Mouse (Mus musculus) left cerebral cortex, postnatal 25 days (tissue): ENCODE measurements around the gene Ppp2r5c. TPM values are rescaled to one million over a fixed set of nuclear protein-coding genes. Genes with fewer than 3 reads are reported as not detected.

ENCODE experiments used
- DNase-seq, 2 experiments: peaks; one replicate each; pipeline ENCODE4 v3.0.0; 2022; ENCODE audit warnings: low spot score in 2 of 2, mixed read lengths in 1 of 2
- intact Hi-C: fragments of 180-260 bp; cut with DNase I; formaldehyde crosslinking; loops from one replicate; pipeline ENCODE4 v1.15.1; 2025
- total RNA-seq, 2 experiments: library from RNA; stranded (reverse); gene quantifications; 2 replicates each; pipeline ENCODE4 v1.2.3; 2021

The Ppp2r5c gene
- total RNA-seq, 2 experiments from 2014 or later: 263 to 265 TPM

- no peak for DNase-seq
- intact Hi-C loops: no loop called here
These were observed 33.8 kb downstream of the Ppp2r5c start for GRCm38 (mm10) chr12:110480701-110481100.

GRCm38 (mm10) chr12:110483761-110484160, 36.8 kb downstream of the Ppp2r5c start:
- peak in 1 of 2 experiments; percentile 33 for DNase-seq
- intact Hi-C loops: loop anchor here (2.0 kb wide), 1 partner anchor 33 kb away; no protein-coding TSS in a partner anchor

GRCm38 (mm10) chr12:110484824-110485584, 38.1 kb downstream of the Ppp2r5c start:
- intact Hi-C loops: loop anchor here (2.0 kb wide), 1 partner anchor 34 kb away; no protein-coding TSS in a partner anchor
- no peak for DNase-seq

- peak; percentile 81 to 93 for DNase-seq
- intact Hi-C loops: loop anchor here (2.0 kb wide), 1 partner anchor 35 kb away; no protein-coding TSS in a partner anchor
These were observed 38.8 kb downstream of the Ppp2r5c start for GRCm38 (mm10) chr12:110485585-110486331.

GRCm38 (mm10) chr12:110486852-110487251, 39.9 kb downstream of the Ppp2r5c start:
- intact Hi-C loops: no loop called here
- DNase-seq: no peak

- intact Hi-C loops: no loop called here
These were observed 41.1 kb downstream of the Ppp2r5c start for GRCm38 (mm10) chr12:110488031-110488430.

GRCm38 (mm10) chr12:110489946-110490701, 43.2 kb downstream of the Ppp2r5c start:
- no peak for DNase-seq
- intact Hi-C loops: no loop called here

More at GRCm38 (mm10) chr12:110488031-110488430, 41.1 kb downstream of the Ppp2r5c start:
- no peak for DNase-seq

- no peak for DNase-seq
- intact Hi-C loops: no loop called here
These were observed 45.5 kb downstream of the Ppp2r5c start for GRCm38 (mm10) chr12:110492436-110492835.

GRCm38 (mm10) chr12:110493597-110494369, 46.9 kb downstream of the Ppp2r5c start:
- intact Hi-C loops: no loop called here
- DNase-seq: no peak

GRCm38 (mm10) chr12:110494846-110495245, 47.9 kb downstream of the Ppp2r5c start:
- intact Hi-C loops: no loop called here
- DNase-seq: no peak

- intact Hi-C loops: no loop called here
These were observed 48.3 kb downstream of the Ppp2r5c start for GRCm38 (mm10) chr12:110495260-110495659.

GRCm38 (mm10) chr12:110496016-110496415, 49.1 kb downstream of the Ppp2r5c start:
- intact Hi-C loops: no loop called here
- DNase-seq: no peak

More at GRCm38 (mm10) chr12:110495260-110495659, 48.3 kb downstream of the Ppp2r5c start:
- DNase-seq: no peak

GRCm38 (mm10) chr12:110497013-110497412, 50.1 kb downstream of the Ppp2r5c start:
- intact Hi-C loops: no loop called here
- no peak for DNase-seq

- intact Hi-C loops: no loop called here
- DNase-seq: no peak
These were observed 50.6 kb downstream of the Ppp2r5c start for GRCm38 (mm10) chr12:110497485-110497884.

GRCm38 (mm10) chr12:110498283-110499224, 51.6 kb downstream of the Ppp2r5c start:
- no peak for DNase-seq
- intact Hi-C loops: no loop called here

- no peak for DNase-seq
These were observed 52.5 kb downstream of the Ppp2r5c start for GRCm38 (mm10) chr12:110499225-110499992.

GRCm38 (mm10) chr12:110500095-110500494, 53.2 kb downstream of the Ppp2r5c start:
- intact Hi-C loops: no loop called here
- no peak for DNase-seq

More at GRCm38 (mm10) chr12:110499225-110499992, 52.5 kb downstream of the Ppp2r5c start:
- intact Hi-C loops: no loop called here
